Mouse (Mus musculus): ENCODE data around the gene Abcg8. TPM values are rescaled to one million over a fixed set of nuclear protein-coding genes. Genes with fewer than 3 reads are reported as not detected.

The Abcg8 gene
- total RNA-seq, 2 experiments from 2014 or later, result not detected

DNA sequence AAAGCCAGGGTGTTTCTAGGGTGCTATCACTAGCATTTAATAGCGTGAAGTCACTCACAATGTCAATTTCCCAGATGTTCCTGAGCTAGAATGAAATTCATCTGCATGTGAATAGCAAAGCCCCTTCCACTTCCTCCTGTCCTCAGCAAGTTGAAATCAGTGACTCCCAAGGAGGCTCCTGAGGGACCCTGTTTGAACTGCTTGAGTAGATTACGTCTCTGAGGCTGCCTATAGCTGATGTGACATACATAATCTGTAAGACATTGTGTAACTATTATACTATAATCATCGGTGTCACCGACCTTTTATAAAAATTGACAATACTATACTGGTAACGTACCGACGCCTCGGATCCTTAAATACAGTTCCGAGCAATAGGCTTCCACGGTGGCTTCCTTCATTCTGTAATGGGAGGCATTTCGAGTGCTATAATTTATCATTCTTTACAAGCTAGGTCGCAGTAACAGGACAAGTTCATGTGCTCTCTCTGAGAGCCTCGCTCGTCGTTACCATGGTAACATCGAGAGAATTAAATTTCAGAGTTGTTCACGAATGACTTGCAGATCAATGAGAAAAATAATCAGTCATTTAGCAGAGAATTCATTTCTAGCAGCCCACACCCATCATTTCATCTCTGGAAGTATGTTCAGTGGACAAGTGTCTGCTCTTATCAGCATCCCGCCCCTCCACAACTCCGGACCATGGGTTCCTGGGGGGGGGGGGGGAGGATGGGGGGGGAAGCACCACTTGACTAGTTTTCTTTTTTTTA, 19.3 kb upstream of the Abcg8 start:
- DNase-seq (ENCODE audit: extremely low spot score in 1 of 2, low spot score in 2 of 2), result no peak
- intact Hi-C loops (cut with DNase I), result no loop called here

DNA sequence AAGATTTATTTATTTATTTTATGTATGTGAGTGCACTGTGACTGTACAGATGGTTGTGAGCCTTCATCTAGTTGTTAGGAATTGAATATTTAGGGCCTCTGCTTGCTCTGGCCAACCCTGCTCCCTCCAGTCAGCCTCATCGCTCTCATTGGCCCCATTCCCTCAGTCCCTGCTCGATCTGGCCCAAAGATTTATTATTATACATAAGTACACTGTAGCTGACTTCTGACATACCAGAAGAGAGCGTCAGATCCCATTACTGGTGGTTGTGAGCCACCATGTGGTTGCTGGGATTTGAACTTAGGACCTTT, 18.7 kb upstream of the Abcg8 start:
- intact Hi-C loops (cut with DNase I), result no loop called here
- DNase-seq (ENCODE audit: extremely low spot score in 1 of 2, low spot score in 2 of 2), result no peak

DNA sequence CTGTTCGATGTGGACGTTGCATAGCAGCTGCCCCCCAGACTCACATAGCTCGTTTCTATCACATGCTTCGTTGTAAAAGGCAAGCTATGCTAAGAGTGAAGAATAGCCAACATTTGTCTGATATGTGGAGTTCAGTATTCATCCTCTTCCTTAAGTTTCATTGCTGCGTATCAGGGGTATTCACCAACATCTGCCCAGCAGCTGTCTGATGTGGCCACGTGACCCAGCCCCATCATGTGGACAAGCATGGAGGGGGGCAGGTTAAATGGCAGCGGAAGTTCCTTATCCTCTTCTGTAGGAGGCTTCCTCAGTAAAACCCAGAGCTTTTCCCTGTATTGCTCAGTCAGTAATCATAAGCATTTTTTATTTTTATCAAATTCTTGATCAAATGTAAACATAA, 18.3 kb upstream of the Abcg8 start:
- DNase-seq (ENCODE audit: extremely low spot score in 1 of 2, low spot score in 2 of 2), result no peak
- intact Hi-C loops (cut with DNase I), result no loop called here

DNA sequence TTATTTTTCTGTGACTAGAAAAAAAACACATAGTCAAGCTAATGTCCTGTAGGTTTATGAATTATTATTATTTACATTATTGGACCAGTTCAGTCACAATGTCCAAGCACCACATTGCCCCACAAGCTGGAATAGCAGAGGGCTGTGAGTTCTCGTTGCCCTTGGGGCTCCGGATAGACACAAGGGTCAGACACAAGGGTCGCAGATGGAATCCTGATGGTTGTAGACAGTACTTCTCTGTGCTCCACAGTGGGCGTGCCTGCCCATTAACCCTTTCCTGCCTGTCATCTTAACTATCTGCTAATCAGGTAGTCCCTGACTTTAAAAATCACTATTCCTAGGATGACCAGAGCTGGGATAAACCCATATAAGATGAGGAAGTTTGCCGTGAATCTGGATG, 17.9 kb upstream of the Abcg8 start:
- DNase-seq (ENCODE audit: extremely low spot score in 1 of 2, low spot score in 2 of 2), result no peak
- intact Hi-C loops (cut with DNase I), result no loop called here

DNA sequence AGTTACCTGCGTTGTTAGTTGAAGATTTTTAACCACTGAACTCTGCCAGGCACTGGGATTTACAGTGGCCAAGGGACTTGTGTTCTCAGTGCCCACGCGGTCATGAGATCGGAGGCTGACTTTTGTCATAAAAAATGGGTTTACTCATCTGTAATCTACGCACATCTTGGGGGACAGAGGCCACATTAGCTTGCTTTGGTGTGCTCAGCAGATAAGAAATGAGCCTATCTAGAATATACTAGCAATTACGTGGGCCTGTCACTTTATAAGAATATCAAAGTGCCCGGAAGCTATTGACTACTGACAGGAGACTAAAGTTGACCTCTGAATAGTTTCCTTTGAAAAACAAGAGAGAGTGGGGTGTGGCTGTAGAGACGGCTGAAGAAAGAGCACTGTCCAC, 17.2 kb upstream of the Abcg8 start:
- DNase-seq (ENCODE audit: extremely low spot score in 1 of 2, low spot score in 2 of 2), result no peak
- intact Hi-C loops (cut with DNase I), result no loop called here

DNA sequence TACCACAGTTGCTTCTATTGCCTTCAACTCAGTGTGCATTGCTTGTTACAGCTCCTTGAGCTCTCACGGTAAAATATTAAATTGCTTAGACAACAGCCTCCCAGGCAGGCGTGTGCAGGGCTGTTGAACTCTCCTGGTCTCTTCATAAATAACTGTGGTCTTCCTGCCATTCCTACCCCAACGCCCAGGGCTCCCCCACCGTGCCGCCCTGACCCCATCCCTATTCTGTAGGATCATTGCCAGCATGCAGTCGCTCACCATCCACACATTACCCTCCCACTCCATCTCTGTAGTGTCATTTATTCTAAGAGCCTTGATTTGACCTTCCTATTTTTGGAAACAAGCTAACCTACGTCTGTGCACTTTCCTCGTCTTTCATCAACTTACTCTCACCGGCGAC, 11.0 kb upstream of the Abcg8 start:
- no peak for DNase-seq (ENCODE audit: extremely low spot score in 1 of 2, low spot score in 2 of 2)

DNA sequence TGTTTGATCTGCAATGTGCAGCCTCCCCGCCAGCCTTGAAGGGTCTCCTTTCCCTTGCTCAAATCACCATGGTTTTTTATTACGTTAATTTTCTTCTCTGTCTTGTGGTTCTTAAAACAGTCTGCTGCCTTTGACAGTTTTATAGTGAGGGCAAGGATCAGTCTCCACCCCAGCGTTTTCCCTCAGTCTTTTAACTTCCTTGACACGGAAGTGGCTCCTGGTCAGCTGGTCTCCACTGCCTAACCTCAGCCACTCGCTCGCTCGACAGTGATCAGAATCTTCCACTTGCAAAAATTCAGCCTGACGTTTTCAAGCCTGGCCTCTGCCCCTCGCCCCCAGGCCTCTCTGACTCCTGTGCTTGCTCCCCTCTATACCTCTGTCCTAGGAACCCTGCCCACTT, 10.4 kb upstream of the Abcg8 start:
- DNase-seq (ENCODE audit: extremely low spot score in 1 of 2, low spot score in 2 of 2), result no peak

More for the DNA sequence above, 11.0 kb upstream of the Abcg8 start:
- intact Hi-C loops (cut with DNase I), result no loop called here

DNA sequence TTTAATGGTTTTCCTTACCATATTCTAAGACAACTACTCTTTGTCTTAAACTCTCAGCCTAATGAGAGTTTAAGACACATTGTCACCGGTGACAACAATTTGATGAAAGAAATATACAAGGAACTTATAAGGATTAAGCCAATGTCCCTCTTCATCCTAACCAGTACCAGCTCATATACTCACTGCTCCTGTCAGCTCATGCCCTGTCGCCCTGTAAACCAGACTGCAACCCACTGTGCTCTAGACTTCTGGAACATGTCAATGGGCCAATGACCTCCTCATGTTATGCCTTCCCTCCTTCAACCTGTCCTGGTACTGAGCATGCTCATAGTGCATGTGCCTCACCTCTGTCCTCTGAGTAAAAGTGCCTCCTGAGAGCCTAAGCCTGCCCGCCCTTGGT, 8.3 kb upstream of the Abcg8 start:
- intact Hi-C loops (cut with DNase I), result no loop called here
- no peak for DNase-seq (ENCODE audit: extremely low spot score in 1 of 2, low spot score in 2 of 2)

More for the DNA sequence above, 10.4 kb upstream of the Abcg8 start:
- intact Hi-C loops (cut with DNase I), result no loop called here

DNA sequence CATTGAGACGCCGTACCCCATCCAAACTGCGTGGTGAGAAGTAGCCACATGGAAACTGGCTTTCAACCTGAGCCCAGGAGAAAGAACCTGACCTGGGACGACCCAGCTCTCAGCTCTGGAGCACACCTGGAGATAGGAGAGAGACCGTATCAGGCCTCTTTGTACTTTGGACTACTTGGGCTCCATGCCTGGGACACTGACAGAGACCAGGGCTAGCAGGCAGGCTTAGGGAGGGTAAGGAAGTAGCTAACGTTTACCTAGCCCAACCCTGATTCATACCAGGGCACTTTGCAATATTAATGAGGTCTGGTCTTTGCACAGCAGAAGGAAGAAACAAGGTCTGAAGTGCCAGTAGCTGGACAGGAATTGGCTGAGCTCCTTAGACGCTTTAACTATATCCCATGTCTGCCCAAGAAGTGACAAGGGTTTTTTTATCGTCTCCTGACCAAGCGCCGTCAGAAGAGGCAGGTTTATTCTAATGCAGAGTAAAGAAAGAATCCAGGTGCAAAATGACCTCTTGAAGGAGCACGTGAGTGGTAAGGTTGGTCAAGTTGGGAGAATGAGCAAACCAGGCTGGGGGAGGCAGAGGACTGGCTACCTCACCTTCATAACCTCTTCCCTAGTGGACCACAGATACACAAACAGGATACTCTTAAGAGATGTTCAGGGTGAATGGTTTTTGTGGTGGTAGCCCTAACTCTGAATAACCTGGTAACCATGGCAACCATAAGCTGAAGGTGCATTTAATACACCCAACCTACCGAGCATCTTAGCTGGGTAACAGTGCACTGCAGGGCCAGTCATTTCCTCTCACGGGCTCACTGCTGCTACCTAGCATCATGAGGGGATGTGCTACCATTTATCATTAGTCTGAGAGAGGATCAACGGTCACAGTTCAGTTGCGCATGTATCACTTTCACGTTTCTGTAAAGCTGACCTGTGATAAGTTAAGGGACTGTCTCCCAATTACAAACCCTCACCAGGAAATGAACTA, 3.4 kb upstream of the Abcg8 start:
- no peak for DNase-seq (ENCODE audit: extremely low spot score in 1 of 2, low spot score in 2 of 2)
- intact Hi-C loops (cut with DNase I), result no loop called here

DNA sequence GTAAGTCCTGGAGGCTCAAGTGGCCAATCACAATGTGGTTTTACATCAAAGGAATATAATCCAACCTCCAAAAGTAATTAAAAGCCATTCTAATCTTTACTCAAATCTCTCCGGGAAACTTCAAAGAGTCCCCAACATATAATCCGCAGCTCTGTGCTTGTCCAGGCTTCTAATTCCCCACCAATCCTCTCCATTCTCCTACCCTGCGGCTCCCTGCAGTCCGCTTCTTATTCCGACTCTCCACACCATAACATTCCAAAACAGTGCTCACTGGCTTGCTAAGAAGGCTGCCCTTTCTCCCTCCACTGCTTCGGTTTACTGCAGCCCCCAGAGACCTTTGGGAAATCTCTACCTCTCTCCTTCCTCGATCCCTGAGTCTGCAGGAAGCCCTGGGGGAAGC, 2.1 kb upstream of the Abcg8 start:
- intact Hi-C loops (cut with DNase I), result no loop called here
- DNase-seq (ENCODE audit: extremely low spot score in 1 of 2, low spot score in 2 of 2), result no peak

DNA sequence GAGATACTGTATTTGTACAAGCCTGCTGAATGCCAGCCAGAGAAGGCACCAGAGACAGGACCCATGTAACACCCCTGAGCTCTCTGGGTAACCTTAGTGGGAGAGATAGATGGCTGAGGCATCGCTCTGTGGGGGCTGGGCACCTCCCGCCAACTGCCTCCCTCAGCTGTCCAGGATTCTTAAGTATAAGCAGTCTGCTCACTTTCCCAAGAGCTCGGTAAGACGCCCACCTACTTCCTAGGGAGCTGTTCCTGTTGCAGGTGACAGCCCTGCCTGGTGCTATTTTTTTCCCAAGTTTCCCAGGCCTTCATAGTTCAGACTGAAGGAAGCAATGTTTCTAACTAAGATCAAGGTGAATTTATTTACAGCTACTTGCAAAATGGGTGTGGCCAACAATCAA, 898 bp upstream of the Abcg8 start:
- DNase-seq (ENCODE audit: extremely low spot score in 1 of 2, low spot score in 2 of 2), result no peak
- intact Hi-C loops (cut with DNase I), result no loop called here

DNA sequence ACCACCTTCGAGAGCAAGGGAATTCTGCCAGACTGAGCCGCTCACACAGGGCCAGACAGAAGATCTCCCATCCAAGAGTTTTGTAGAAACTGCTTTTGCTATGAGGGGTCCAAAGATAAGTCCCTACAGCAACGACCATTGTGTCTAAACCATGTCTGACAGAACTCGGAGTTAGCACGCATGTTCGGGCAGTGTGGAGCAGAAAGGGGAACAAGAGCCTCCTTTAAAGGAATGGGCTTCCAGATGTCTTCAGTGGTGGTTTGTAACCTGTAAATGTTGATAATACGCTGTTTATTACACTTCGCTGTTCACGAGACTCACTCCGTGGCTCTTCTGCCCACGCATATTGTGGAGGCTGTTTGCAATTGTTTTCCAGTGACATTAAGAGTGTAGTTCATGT, 1.5 kb downstream of the Abcg8 start:
- intact Hi-C loops (cut with DNase I), result no loop called here
- DNase-seq (ENCODE audit: extremely low spot score in 1 of 2, low spot score in 2 of 2), result no peak

DNA sequence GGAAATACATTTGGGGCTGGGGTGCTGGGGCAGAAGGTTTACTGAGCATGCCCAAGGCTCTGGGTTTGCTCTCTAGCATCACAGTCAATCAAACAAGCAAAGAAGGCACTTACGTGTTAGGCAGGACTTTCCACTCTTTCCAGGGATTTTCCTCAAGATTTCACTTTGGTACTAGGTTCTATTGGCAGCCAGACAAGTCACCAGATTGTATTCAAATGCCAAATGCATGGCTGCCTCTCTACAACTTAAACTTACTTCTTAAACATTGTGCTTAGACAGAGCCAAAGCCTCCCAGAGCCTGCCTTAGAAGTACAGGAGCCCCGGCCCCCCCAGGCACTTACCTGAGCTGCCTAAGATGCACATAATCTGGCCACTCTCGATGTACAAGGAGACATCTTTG, 5.6 kb downstream of the Abcg8 start:
- DNase-seq (ENCODE audit: extremely low spot score in 1 of 2, low spot score in 2 of 2), result peak in 1 of 2 experiments; percentile 25
- intact Hi-C loops (cut with DNase I), result no loop called here

DNA sequence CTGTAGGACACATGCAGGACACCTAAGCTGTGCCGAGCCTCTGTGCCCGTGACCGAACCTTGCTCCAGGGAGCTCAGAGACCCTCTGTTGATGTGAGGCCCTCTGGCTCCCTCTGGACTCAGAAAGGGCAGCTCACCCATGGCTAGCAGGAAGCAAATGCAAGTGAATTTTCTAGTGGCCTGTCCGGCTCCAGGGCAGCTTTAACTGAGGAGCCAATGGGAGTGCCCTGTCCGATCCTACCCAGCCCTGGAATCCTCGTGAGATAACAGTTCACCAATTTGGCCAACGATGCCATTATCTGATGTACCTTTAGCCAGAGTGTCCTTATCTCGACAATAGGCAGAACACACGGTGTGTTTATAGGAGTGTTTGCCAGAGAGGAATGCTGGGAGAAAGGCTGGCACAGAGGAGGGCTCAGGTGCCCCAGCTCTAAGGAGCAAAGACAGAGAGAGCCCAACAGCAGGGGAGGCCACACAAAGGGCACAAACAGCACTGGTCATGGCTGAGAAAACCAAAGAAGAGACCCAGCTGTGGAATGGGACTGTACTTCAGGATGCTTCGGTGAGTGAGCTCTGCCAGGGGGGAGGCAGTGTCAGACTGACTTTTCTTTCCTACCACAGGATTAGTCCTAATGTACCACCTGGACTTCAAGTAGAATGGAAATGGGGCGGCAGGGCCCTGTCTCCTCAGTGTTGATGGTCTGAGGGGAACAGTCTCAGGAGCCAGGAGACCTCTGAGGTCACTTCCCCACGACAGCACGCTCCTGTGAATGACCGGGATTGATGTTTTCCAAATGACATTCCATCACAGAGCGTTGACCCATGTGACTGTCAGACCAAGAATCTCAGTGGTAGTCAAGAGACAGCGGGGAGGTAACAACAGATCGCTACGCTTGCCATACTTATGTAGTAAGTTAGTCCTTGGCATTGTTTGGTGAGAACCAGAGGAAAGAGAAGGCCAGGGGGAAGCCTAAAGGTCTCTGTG, 6.9 kb downstream of the Abcg8 start, which contains the start of gene Abcg5:
TSS of gene Abcg5 (minus strand) at position 278 of the 984 bp plus-strand sequence.
- intact Hi-C loops (cut with DNase I), result no loop called here
- no peak for DNase-seq (ENCODE audit: extremely low spot score in 1 of 2, low spot score in 2 of 2)

DNA sequence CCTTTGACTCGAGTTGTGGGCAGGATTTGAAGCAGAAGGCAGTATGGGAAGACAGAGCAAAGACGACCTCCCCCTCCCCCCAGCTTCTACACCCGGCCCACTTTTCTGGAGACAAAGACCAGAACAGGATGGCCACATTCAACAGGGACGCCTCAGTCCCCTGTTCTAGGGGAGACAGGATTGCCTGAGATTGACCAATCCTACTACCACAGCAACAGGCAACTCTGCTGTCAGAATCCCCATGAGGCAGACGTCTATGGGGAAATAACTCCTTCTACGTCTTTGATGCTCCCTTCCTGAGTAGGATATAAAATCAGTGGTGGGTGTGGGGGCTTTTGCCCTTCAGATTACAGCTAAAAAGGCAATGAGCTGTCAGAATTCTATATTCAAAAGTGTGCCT, 8.2 kb downstream of the Abcg8 start:
- intact Hi-C loops (cut with DNase I), result no loop called here
- no peak for DNase-seq (ENCODE audit: extremely low spot score in 1 of 2, low spot score in 2 of 2)

DNA sequence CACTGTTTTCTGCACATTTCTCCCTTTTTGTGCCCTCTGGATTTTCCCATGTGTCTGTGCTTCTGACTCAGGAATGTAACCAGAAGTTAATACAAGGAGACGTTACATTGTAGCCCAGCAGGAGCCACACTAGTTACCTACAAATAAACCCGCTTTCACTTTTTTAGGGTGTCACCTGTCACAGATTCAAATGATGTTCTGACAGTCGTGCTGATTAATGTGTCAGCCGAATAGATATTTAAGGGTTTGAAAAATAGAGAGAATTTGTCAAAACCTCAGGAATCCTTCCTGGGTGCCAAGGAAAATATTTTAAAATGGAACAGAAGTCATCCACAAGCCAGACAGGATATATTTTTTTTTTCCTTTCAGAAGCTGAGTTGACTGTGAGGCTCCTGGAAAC, 9.2 kb downstream of the Abcg8 start:
- intact Hi-C loops (cut with DNase I), result no loop called here

DNA sequence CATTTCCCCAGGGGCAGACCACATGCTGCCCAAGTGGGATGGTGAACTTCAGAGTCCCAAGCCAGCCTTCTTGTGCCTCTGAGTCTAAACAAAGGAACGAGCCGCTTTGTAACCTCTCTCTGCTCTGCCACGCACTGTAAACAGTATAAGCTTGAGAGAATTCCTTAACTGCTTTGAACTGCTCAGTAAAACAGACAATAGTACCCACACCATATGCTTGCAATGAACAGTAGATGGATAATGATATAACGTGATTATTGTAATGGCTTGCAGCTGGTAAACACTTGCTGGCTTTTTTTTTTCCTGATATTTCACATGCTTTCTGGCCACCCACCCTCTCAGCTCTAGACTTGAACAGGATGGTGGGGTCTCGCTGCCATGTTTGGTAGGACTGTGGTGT, 11.9 kb downstream of the Abcg8 start:
- intact Hi-C loops (cut with DNase I), result no loop called here
- no peak for DNase-seq (ENCODE audit: extremely low spot score in 1 of 2, low spot score in 2 of 2)

More for the DNA sequence above, 9.2 kb downstream of the Abcg8 start:
- no peak for DNase-seq (ENCODE audit: extremely low spot score in 1 of 2, low spot score in 2 of 2)

DNA sequence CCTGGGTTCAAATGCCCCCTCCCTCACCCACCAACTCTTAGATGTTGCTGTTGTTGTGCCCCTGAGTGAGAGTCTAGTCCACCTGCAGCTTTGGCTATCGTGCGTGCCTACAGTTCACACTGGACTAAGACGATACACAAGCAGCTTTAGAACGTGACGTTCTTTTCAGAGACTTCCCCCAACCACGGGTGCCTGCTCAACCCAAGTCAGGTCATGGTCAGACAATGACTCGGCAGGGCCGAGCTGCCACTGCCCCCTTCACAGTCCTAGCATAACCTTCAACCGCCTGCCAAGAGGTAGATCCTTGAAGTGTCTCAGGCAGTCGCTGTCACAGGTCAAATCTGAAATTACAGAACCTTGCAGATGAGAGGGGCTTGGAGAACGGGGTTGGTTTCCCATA, 12.7 kb downstream of the Abcg8 start:
- intact Hi-C loops (cut with DNase I), result no loop called here
- no peak for DNase-seq (ENCODE audit: extremely low spot score in 1 of 2, low spot score in 2 of 2)

DNA sequence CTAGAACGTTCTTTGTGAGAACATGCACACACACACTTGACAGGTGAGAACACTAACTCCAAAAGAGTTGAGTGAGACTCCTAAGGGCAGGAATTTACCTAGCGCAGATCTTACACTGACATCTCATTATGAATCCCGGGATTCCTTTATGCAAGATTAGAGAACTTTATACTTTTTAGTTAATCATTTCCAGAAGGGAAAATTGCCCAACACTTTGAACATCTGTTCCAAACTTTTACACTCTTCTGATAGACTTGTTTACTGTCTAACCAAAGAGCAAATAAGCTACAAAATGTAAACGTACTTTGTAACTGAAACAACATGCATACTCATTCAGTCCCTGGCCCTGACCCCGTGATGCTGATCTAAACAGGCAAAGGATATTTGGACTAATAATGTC, 13.2 kb downstream of the Abcg8 start:
- no peak for DNase-seq (ENCODE audit: extremely low spot score in 1 of 2, low spot score in 2 of 2)
- intact Hi-C loops (cut with DNase I), result no loop called here

All from left cerebral cortex, postnatal 10 days (tissue).